Mouse (Mus musculus) CH12F3 (cell line): Measurements from ENCODE around the gene Opcml.

Experiments used
- in situ Hi-C: fragments of 300-500 bp; cut with MboI; formaldehyde crosslinking; loops from 2 replicates; pipeline ENCODE4 v1.14.3; 2020; ENCODE audit warnings: low sequenced_read_pairs

The Opcml gene

GRCm38 (mm10) chr9:28481261-28481660 lies 690.7 kb downstream of the Opcml start:
- in situ Hi-C loops, result no loop called here

- in situ Hi-C loops, result no loop called here
These were observed 697.9 kb downstream of the Opcml start for GRCm38 (mm10) chr9:28488499-28488898.

- in situ Hi-C loops, result no loop called here
These were observed 699.3 kb downstream of the Opcml start for GRCm38 (mm10) chr9:28489828-28490227.

GRCm38 (mm10) chr9:28490410-28490809 lies 699.8 kb downstream of the Opcml start:
- in situ Hi-C loops, result no loop called here

- in situ Hi-C loops, result no loop called here
These were observed 709.5 kb downstream of the Opcml start for GRCm38 (mm10) chr9:28499841-28500794.

- in situ Hi-C loops, result no loop called here
These were observed 723.3 kb downstream of the Opcml start for GRCm38 (mm10) chr9:28513905-28514304.

GRCm38 (mm10) chr9:28533191-28533590 lies 742.6 kb downstream of the Opcml start:
- in situ Hi-C loops, result no loop called here

GRCm38 (mm10) chr9:28535006-28535405 lies 744.4 kb downstream of the Opcml start:
- in situ Hi-C loops, result no loop called here

GRCm38 (mm10) chr9:28536637-28537036 lies 746.1 kb downstream of the Opcml start:
- in situ Hi-C loops, result no loop called here

GRCm38 (mm10) chr9:28548189-28548588 lies 757.6 kb downstream of the Opcml start:
- in situ Hi-C loops, result no loop called here

GRCm38 (mm10) chr9:28552387-28553182 lies 762.0 kb downstream of the Opcml start:
- in situ Hi-C loops, result no loop called here

GRCm38 (mm10) chr9:28558628-28559027 lies 768.1 kb downstream of the Opcml start:
- in situ Hi-C loops, result no loop called here

- in situ Hi-C loops, result no loop called here
These were observed 771.2 kb downstream of the Opcml start for GRCm38 (mm10) chr9:28561761-28562160.

- in situ Hi-C loops, result no loop called here
These were observed 772.6 kb downstream of the Opcml start for GRCm38 (mm10) chr9:28563066-28563683.

- in situ Hi-C loops, result no loop called here
These were observed 778.5 kb downstream of the Opcml start for GRCm38 (mm10) chr9:28569041-28569522.

GRCm38 (mm10) chr9:28569776-28570175 lies 779.2 kb downstream of the Opcml start:
- in situ Hi-C loops, result no loop called here

GRCm38 (mm10) chr9:28571682-28572081 lies 781.1 kb downstream of the Opcml start:
- in situ Hi-C loops, result no loop called here

GRCm38 (mm10) chr9:28572136-28572774 lies 781.7 kb downstream of the Opcml start:
- in situ Hi-C loops, result no loop called here

GRCm38 (mm10) chr9:28578730-28579129 lies 788.2 kb downstream of the Opcml start:
- in situ Hi-C loops, result no loop called here

GRCm38 (mm10) chr9:28587253-28587652 lies 796.7 kb downstream of the Opcml start:
- in situ Hi-C loops, result no loop called here
